Mouse (Mus musculus) CH12.LX (cell line): Measurements from ENCODE around the gene Ly6g5b. TPM values are rescaled to one million over a fixed set of nuclear protein-coding genes. Genes with fewer than 3 reads are reported as not detected.

Experiments used
- DNase-seq: peaks from one replicate; pipeline ENCODE4 v3.0.0-alpha.2; 2013; ENCODE audit errors: extremely low read depth
- H3K27ac ChIP-seq: 2 replicates; pipeline ENCODE4 v1.5.1; 2012; ENCODE audit warnings: low read depth, mild to moderate bottlenecking, control low read depth, moderate library complexity; ENCODE audit not compliant: insufficient read depth
- H3K27me3 ChIP-seq: replicated peaks from 2 replicates; pipeline ENCODE3; 2012; ENCODE audit warnings: inconsistent platforms
- H3K36me3 ChIP-seq, 2 experiments: replicated peaks in 1 of 2; 2 replicates each; pipeline versions ENCODE3 to v1.6.1; 2012; ENCODE audit warnings: inconsistent platforms in 1 of 2, low read length in 1 of 2, mild to moderate bottlenecking in 1 of 2, mixed read lengths in 1 of 2, moderate library complexity in 1 of 2; ENCODE audit not compliant: control insufficient read depth in 1 of 2, insufficient read depth in 1 of 2
- H3K4me1 ChIP-seq, 2 experiments: 2 replicates each; pipeline ENCODE4 v1.6.1; 2012; ENCODE audit warnings: inconsistent platforms in 1 of 2, moderate library complexity in 1 of 2; ENCODE audit not compliant: insufficient read depth in 2 of 2, control insufficient read depth in 1 of 2
- H3K4me2 ChIP-seq: 2 replicates; pipeline ENCODE4 v1.6.1; 2012; ENCODE audit warnings: low read depth, mild to moderate bottlenecking, control low read depth; ENCODE audit not compliant: poor library complexity, insufficient read depth, severe bottlenecking
- H3K4me3 ChIP-seq, 3 experiments: fragments of 150-350 bp in 1 of 3; sonication (generic) in 1 of 3; replicated peaks in 1 of 3; 2 replicates each; pipeline versions ENCODE3 to v1.5.1; 2011 to 2012; ENCODE audit warnings: low read depth in 2 of 3, low read length in 2 of 3, mild to moderate bottlenecking in 2 of 3, moderate library complexity in 2 of 3, control low read depth in 1 of 3, improper control_type of control experiment in 1 of 3, inconsistent platforms in 1 of 3, mixed read lengths in 1 of 3; ENCODE audit not compliant: poor library complexity in 1 of 3
- H3K79me2 ChIP-seq: replicated peaks from 2 replicates; pipeline ENCODE4 v1.6.1; 2012; ENCODE audit warnings: mild to moderate bottlenecking, moderate library complexity; ENCODE audit not compliant: control insufficient read depth, poor library complexity, insufficient read depth, severe bottlenecking; ENCODE audit errors: extremely low read depth
- H3K9ac ChIP-seq: 2 replicates; pipeline ENCODE4 v1.6.1; 2012; ENCODE audit warnings: low read depth, mild to moderate bottlenecking, control low read depth, moderate library complexity; ENCODE audit not compliant: insufficient read depth
- H3K9me3 ChIP-seq: replicated peaks from 2 replicates; pipeline ENCODE3; 2012; ENCODE audit warnings: low read length, inconsistent platforms, mixed read lengths
- BHLHE40 ChIP-seq: IDR thresholded peaks from 2 replicates; pipeline ENCODE4 v1.6.1; 2011; ENCODE audit warnings: mild to moderate bottlenecking, low read depth, low read length, improper control_type of control experiment
- CHD2 ChIP-seq: IDR thresholded peaks from 2 replicates; pipeline ENCODE4 v1.6.1; 2011; ENCODE audit warnings: low read length, improper control_type of control experiment
- CTCF ChIP-seq, 2 experiments: IDR thresholded peaks in 1 of 2; conservative IDR thresholded peaks in 1 of 2; 2 replicates each; pipeline ENCODE4 v1.5.1; 2011 to 2012; ENCODE audit warnings: low read depth in 2 of 2, low read length in 2 of 2, improper control_type of control experiment in 1 of 2, inconsistent platforms in 1 of 2, mild to moderate bottlenecking in 1 of 2, moderate library complexity in 1 of 2
- E2F4 ChIP-seq: IDR thresholded peaks from 2 replicates; pipeline ENCODE4 v1.6.1; 2011; ENCODE audit warnings: low read depth, low read length, improper control_type of control experiment; ENCODE audit not compliant: insufficient replicate concordance
- EP300 ChIP-seq: IDR thresholded peaks from 2 replicates; pipeline ENCODE4 v1.6.1; 2011; ENCODE audit warnings: low read length, improper control_type of control experiment
- ETS1 ChIP-seq: conservative IDR thresholded peaks from 2 replicates; pipeline ENCODE4 v1.6.1; 2012; ENCODE audit warnings: low read depth, mild to moderate bottlenecking, inconsistent platforms, low read length, improper control_type of control experiment, moderate library complexity
- GABPA ChIP-seq: IDR thresholded peaks from 2 replicates; pipeline ENCODE4 v1.6.1; 2012; ENCODE audit warnings: low read depth, low read length, improper control_type of control experiment, inconsistent platforms; ENCODE audit not compliant: insufficient replicate concordance
- IRF4 ChIP-seq: IDR thresholded peaks from 2 replicates; pipeline ENCODE4 v1.6.1; 2014; ENCODE audit warnings: low read depth, mild to moderate bottlenecking, inconsistent platforms, low read length, improper control_type of control experiment
- MAFK ChIP-seq: IDR thresholded peaks from 2 replicates; pipeline ENCODE4 v1.6.1; 2011; ENCODE audit warnings: low read length, improper control_type of control experiment; ENCODE audit not compliant: insufficient replicate concordance
- MAZ ChIP-seq: IDR thresholded peaks from 2 replicates; pipeline ENCODE4 v1.6.1; 2012; ENCODE audit warnings: low read depth, mild to moderate bottlenecking, inconsistent platforms, low read length, improper control_type of control experiment, moderate library complexity
- MEF2A ChIP-seq: IDR thresholded peaks from 2 replicates; pipeline ENCODE4 v1.6.1; 2014; ENCODE audit warnings: low read depth, mild to moderate bottlenecking, inconsistent platforms, low read length, improper control_type of control experiment, borderline replicate concordance
- MXI1 ChIP-seq: IDR thresholded peaks from 2 replicates; pipeline ENCODE4 v1.6.1; 2011; ENCODE audit warnings: mild to moderate bottlenecking, low read depth, low read length, improper control_type of control experiment
- MYC ChIP-seq: IDR thresholded peaks from 2 replicates; pipeline ENCODE4 v1.6.1; 2011; ENCODE audit warnings: low read depth, mild to moderate bottlenecking, improper control_type of control experiment, low read length
- NELFE ChIP-seq: IDR thresholded peaks from 2 replicates; pipeline ENCODE4 v1.6.1; 2011; ENCODE audit warnings: low read depth, low read length, improper control_type of control experiment
- PAX5 ChIP-seq: IDR thresholded peaks from 2 replicates; pipeline ENCODE4 v1.6.1; 2012; ENCODE audit warnings: low read length, inconsistent platforms, mixed read lengths
- POLR2A ChIP-seq: IDR thresholded peaks from 2 replicates; pipeline ENCODE4 v1.6.1; 2011; ENCODE audit warnings: low read depth, mild to moderate bottlenecking, improper control_type of control experiment, low read length
- POLR2AphosphoS2 ChIP-seq: IDR thresholded peaks from 2 replicates; pipeline ENCODE4 v1.6.1; 2011; ENCODE audit warnings: low read depth, low read length, improper control_type of control experiment
- RAD21 ChIP-seq: IDR thresholded peaks from 2 replicates; pipeline ENCODE4 v1.6.1; 2011; ENCODE audit warnings: low read depth, mild to moderate bottlenecking, low read length, improper control_type of control experiment, moderate library complexity
- TBP ChIP-seq: conservative IDR thresholded peaks from 2 replicates; pipeline ENCODE4 v1.6.1; 2011; ENCODE audit warnings: low read depth, low read length, improper control_type of control experiment
- TCF12 ChIP-seq: IDR thresholded peaks from 2 replicates; pipeline ENCODE4 v1.6.1; 2014; ENCODE audit warnings: low read depth, mild to moderate bottlenecking, inconsistent platforms, low read length, improper control_type of control experiment
- UBTF ChIP-seq: IDR thresholded peaks from 2 replicates; pipeline ENCODE4 v1.6.1; 2012; ENCODE audit warnings: low read depth, mild to moderate bottlenecking, inconsistent platforms, low read length, improper control_type of control experiment, moderate library complexity
- USF1 ChIP-seq: IDR thresholded peaks from 2 replicates; pipeline ENCODE4 v1.6.1; 2014; ENCODE audit warnings: low read depth, mild to moderate bottlenecking, inconsistent platforms, low read length, improper control_type of control experiment
- ZC3H11A ChIP-seq: IDR thresholded peaks from 2 replicates; pipeline ENCODE4 v1.6.1; 2012; ENCODE audit warnings: low read depth, mild to moderate bottlenecking, inconsistent platforms, low read length, improper control_type of control experiment
- ZKSCAN1 ChIP-seq: IDR thresholded peaks from 2 replicates; pipeline ENCODE4 v1.6.1; 2012; ENCODE audit warnings: low read depth, inconsistent platforms, low read length, improper control_type of control experiment, borderline replicate concordance
- ZMIZ1 ChIP-seq: IDR thresholded peaks from 2 replicates; pipeline ENCODE4 v1.6.1; 2012; ENCODE audit warnings: low read depth, mild to moderate bottlenecking, inconsistent platforms, low read length, improper control_type of control experiment
- dilution Hi-C: fragments of 300-500 bp; cut with MboI; formaldehyde crosslinking; loops from 2 replicates; pipeline ENCODE4 v1.14.3; 2020; ENCODE audit warnings: low sequenced_read_pairs; ENCODE audit not compliant: extremely low pct_unique_long_range_greater_than_20kb, extremely low pct_ligation_motif_present
- in situ Hi-C: fragments of 300-500 bp; cut with MboI; formaldehyde crosslinking; loops from 3 replicates; pipeline ENCODE4 v1.14.3; 2019; ENCODE audit warnings: low sequenced_read_pairs, low pct_ligation_motif_present, low pct_unique_long_range_greater_than_20kb, mixed read lengths
- polyA plus RNA-seq: library from polyadenylated mRNA; unstranded; fragments of >175 nt; gene quantifications from 2 replicates; pipeline ENCODE4 v1.2.1, GENCODE M21; 2012; ENCODE audit warnings: low read depth; ENCODE audit not compliant: insufficient read length
- total RNA-seq, 2 experiments: library from RNA; depleted of rRNA; stranded (reverse); fragments of 300-350 nt in 1 of 2; fragments of >200 nt in 1 of 2; gene quantifications; 2 replicates each; pipeline ENCODE4 v1.2.3; 2012 to 2014

Ly6g5b gene
- total and polyA plus RNA-seq, 3 experiments, result 0.30 to 1.1 (median 0.91) TPM

DNA sequence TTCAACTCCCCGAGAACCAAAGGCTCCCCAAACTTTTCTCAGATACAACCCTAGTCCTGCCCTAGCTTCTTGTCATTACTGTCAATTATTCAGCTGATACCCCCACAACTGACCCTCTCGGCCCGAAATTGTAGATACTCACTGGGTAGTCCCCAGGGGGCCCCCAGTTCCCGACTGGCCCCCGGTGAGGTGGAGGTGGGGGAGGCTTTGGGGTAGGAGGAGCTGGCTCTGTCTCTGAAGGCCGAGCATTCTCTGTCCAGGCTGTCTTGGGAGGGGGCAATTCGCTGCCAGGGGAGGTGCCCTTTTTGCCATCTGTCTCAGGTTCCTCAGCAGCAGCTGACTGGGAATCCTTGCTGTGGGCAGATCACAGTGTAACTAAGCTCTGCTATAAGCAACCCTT, 44.4 kb upstream of the Ly6g5b start:
- Histone ChIP-seq H3K27me3 (no peaks in the 10 kb centered on the region), H3K27ac (no peak overlapping the region), H3K36me3 (peaks cover 74 to 84% of the 10 kb centered on the region in 2 experiments), H3K4me3 (no peak overlapping the region), H3K79me2 (peaks cover 66% of the 10 kb centered on the region), H3K4me1 (peaks cover 0 to 25% of the 10 kb centered on the region in 2 experiments; a peak in 2 of 4 replicates), H3K4me2 (no peak overlapping the region), H3K9ac (no peak overlapping the region), H3K9me3 (no peaks in the 10 kb centered on the region)
- TF ChIP-seq EP300 (no peak), PAX5 (no peak), POLR2AphosphoS2 (no peak), NELFE (no peak), MEF2A (no peak), UBTF (no peak), TCF12 (no peak), E2F4 (no peak), GABPA (no peak), BHLHE40 (no peak), ZKSCAN1 (no peak), ZC3H11A (no peak), IRF4 (no peak), POLR2A (no peak), MAFK (no peak), USF1 (no peak), CTCF (conservative IDR thresholded peaks at IDR 0.05 in 1 of 2, IDR thresholded peaks at IDR 0.05 in 1 of 2; ENCODE audit: low read depth in 2 of 2, low read length in 2 of 2) (no peak), RAD21 (no peak), ZMIZ1 (no peak), CHD2 (no peak)
- in situ Hi-C loops, result no loop called here
- dilution Hi-C loops, result no loop called here
- DNase-seq, result no peak

DNA sequence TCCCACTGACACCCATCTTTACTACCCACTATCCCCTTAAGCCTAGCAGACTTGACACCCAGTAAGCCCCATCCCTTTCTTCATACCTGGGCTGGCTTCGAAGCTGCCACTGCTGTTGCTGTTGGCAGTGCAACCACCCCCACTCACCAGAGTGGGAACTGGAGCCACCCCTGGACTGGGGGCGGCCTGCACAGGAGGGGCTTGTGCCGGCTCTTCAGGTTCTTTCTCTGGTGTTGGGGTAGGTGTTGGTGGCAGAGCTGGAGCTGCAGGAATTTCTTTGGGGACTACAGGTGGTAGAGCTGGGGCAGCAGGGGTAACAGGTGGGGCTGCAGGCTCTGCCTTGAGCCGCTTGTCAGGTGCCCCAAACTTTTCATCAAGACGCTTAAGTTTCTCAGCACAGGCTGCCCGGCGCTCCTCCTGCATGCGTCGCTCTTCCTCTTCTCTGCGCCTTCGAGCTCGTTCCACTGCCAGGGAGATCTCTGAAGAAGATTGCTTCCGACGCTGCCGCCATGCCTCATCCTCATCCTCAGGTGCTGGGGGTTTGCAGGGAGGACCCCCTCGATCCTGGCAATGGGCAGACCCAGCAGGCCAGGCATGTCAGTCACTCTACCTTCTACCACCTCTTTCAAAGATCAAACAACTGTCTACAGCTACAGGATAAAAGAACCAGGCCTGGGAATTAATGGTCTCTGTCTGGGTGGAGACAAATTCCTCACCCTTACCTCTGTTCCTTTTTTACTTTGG, 43.8 kb upstream of the Ly6g5b start:
- peaks cover 61% of the 10 kb centered on the region for H3K79me2 ChIP-seq
- no peak overlapping the region for H3K9ac ChIP-seq
- H3K4me1 ChIP-seq, result peaks cover 0 to 25% of the 10 kb centered on the region in 2 experiments; a peak in 2 of 4 replicates
- in situ Hi-C loops, result no loop called here
- DNase-seq, result no peak
- no peak overlapping the region for H3K4me2 ChIP-seq
- dilution Hi-C loops, result no loop called here
- H3K27ac ChIP-seq, result no peak overlapping the region
- no peaks in the 10 kb centered on the region for H3K27me3 ChIP-seq
- H3K4me3 ChIP-seq, result no peak overlapping the region
- H3K36me3 ChIP-seq, result peaks cover 80 to 90% of the 10 kb centered on the region in 2 experiments
- H3K9me3 ChIP-seq, result no peaks in the 10 kb centered on the region
- TF ChIP-seq ETS1 (no peak), MYC (no peak), CTCF (conservative IDR thresholded peaks at IDR 0.05 in 1 of 2, IDR thresholded peaks at IDR 0.05 in 1 of 2; ENCODE audit: low read depth in 2 of 2, low read length in 2 of 2) (no peak), POLR2A (no peak), POLR2AphosphoS2 (no peak), MXI1 (no peak), MAZ (no peak), TBP (no peak)
